Mouse (Mus musculus) CH12.LX (cell line): ENCODE measurements at regions not wholly inside any gene's neighbourhood (a gene's known extent, or its start where the extent isn't known, plus 50 kb on each side); places are given as distances from the start of the nearest gene placed in this dataset.

Source experiments
- CTCF ChIP-seq, 2 experiments: IDR thresholded peaks in 1 of 2; conservative IDR thresholded peaks in 1 of 2; 2 replicates each; pipeline ENCODE4 v1.5.1; 2011 to 2012; ENCODE audit warnings: low read depth in 2 of 2, low read length in 2 of 2, improper control_type of control experiment in 1 of 2, inconsistent platforms in 1 of 2, mild to moderate bottlenecking in 1 of 2, moderate library complexity in 1 of 2
- USF1 ChIP-seq: IDR thresholded peaks from 2 replicates; pipeline ENCODE4 v1.6.1; 2014; ENCODE audit warnings: low read depth, mild to moderate bottlenecking, inconsistent platforms, low read length, improper control_type of control experiment

- TF ChIP-seq CTCF (conservative IDR thresholded peaks at IDR 0.05 in 1 of 2, IDR thresholded peaks at IDR 0.05 in 1 of 2; ENCODE audit: low read depth in 2 of 2, low read length in 2 of 2) (no peak), USF1 (no peak)
These were observed 687.0 kb upstream of the Vrk2 start for GRCm38 (mm10) chr11:27280791-27281190.
